Mouse (Mus musculus) stomach, postnatal 0 days (tissue): ENCODE results near the gene Ankrd60. TPM values are rescaled to one million over a fixed set of nuclear protein-coding genes. Genes with fewer than 3 reads are reported as not detected.

Experiments used
- ATAC-seq: fragments of 200-750 bp; cut with Nextera tagmentation; 2 replicates; pipeline ENCODE4 v1.8.0; 2017; ENCODE audit not compliant: low FRiP score, low TSS enrichment
- DNase-seq: peaks from one replicate; pipeline ENCODE4 v3.0.0-alpha.2; 2016; ENCODE audit warnings: low spot score
- H3K27ac ChIP-seq: fragments of 300-500 bp; sonication (generic); replicated peaks from 2 replicates; pipeline ENCODE4 v1.5.1; 2014; ENCODE audit warnings: mild to moderate bottlenecking, control low read depth
- H3K27me3 ChIP-seq: fragments of 300-500 bp; sonication (generic); 2 replicates; pipeline ENCODE4 v1.6.1; 2014; ENCODE audit warnings: low read length; ENCODE audit not compliant: control insufficient read depth, insufficient read depth
- H3K36me3 ChIP-seq: fragments of 300-500 bp; sonication (generic); 2 replicates; pipeline ENCODE4 v1.6.1; 2014; ENCODE audit warnings: low read length, mixed read lengths; ENCODE audit not compliant: control insufficient read depth, insufficient read depth
- H3K4me1 ChIP-seq: fragments of 300-500 bp; sonication (generic); replicated peaks from 2 replicates; pipeline ENCODE4 v1.6.1; 2014; ENCODE audit warnings: antibody characterized with exemption; ENCODE audit not compliant: control insufficient read depth, insufficient read depth
- H3K4me2 ChIP-seq: fragments of 300-500 bp; sonication (generic); replicated peaks from 2 replicates; pipeline ENCODE4 v1.6.1; 2014; ENCODE audit warnings: low read depth, mild to moderate bottlenecking, control low read depth, moderate library complexity
- H3K4me3 ChIP-seq: fragments of 300-500 bp; sonication (generic); 2 replicates; pipeline ENCODE4 v1.5.1; 2014; ENCODE audit warnings: low read depth, low read length, control low read depth
- H3K9ac ChIP-seq: fragments of 300-500 bp; sonication (generic); 2 replicates; pipeline ENCODE4 v1.6.1; 2014; ENCODE audit warnings: mild to moderate bottlenecking, low read length, control low read depth, mixed read lengths
- H3K9me3 ChIP-seq: fragments of 300-500 bp; sonication (generic); 2 replicates; pipeline ENCODE4 v1.6.1; 2016; ENCODE audit warnings: low read length; ENCODE audit not compliant: control insufficient read depth
- CTCF ChIP-seq: IDR thresholded peaks from 2 replicates; pipeline ENCODE4 v1.5.1; 2016; ENCODE audit warnings: antibody characterized with exemption, low read depth, mild to moderate bottlenecking, moderate library complexity
- EP300 ChIP-seq: optimal IDR thresholded peaks from 2 replicates; pipeline ENCODE3; 2016; ENCODE audit warnings: antibody characterized with exemption
- WGBS: fragments of 180-500 bp; shearing (Covaris S2); extraction: QIAGEN DNeasy Blood & Tissue Kit; methylation state at CpG from one replicate; pipeline ENCODE4 v1.1.7; 2014; 5-methylcytosine and 5-hydroxymethylcytosine counted together
- polyA plus RNA-seq: library from polyadenylated mRNA; unstranded; fragments of >200 nt; fragmentation: Nextera tagmentation; extraction: Ambion mirVana; gene quantifications from 2 replicates; pipeline ENCODE4 v1.2.1, GENCODE M21; 2015

Gene Ankrd60
- polyA plus RNA-seq, 1 experiment from 2014 or later = not detected

- no peak for TF ChIP-seq CTCF
- no peak for TF ChIP-seq EP300
- no peak within 1 kb of the TSS for H3K4me2 ChIP-seq
- no peak within 1 kb of the TSS for H3K27ac ChIP-seq
- no peaks in the 10 kb centered on the region for H3K27me3 ChIP-seq
- H3K36me3 ChIP-seq = no peaks in the 10 kb centered on the region
- DNase-seq (no peak), ATAC-seq (no peak)
- no peaks in the 10 kb centered on the region for H3K9me3 ChIP-seq
- H3K4me3 ChIP-seq = no peak within 1 kb of the TSS
- 92% methylated on average over 18 of the region's 18 CpGs for WGBS
- H3K4me1 ChIP-seq = no peaks in the 10 kb centered on the region
- no peak within 1 kb of the TSS for H3K9ac ChIP-seq
These were observed 55.8 kb downstream of the Ankrd60 start, which contains the start of gene 1700021F07Rik for GRCm38 (mm10) chr2:173522376-173522775. TSS of gene 1700021F07Rik (plus strand) at chr2:173522586.

Other genes starting within 250 kb of the Ankrd60 start
- not detected in 2 replicates for gene 1700021F07Rik, start 55.8 kb downstream of the Ankrd60 start, polyA plus RNA-seq
- gene Rab22a, start 81.4 kb upstream of the Ankrd60 start, polyA plus RNA-seq = 27.1 and 29.7 TPM in 2 replicates
- not detected in 2 replicates for gene 1700010B08Rik, start 141.1 kb upstream of the Ankrd60 start, polyA plus RNA-seq
- 11.1 and 13.1 TPM in 2 replicates for gene Vapb, start 159.1 kb upstream of the Ankrd60 start, polyA plus RNA-seq